In the genomic region with DNA sequence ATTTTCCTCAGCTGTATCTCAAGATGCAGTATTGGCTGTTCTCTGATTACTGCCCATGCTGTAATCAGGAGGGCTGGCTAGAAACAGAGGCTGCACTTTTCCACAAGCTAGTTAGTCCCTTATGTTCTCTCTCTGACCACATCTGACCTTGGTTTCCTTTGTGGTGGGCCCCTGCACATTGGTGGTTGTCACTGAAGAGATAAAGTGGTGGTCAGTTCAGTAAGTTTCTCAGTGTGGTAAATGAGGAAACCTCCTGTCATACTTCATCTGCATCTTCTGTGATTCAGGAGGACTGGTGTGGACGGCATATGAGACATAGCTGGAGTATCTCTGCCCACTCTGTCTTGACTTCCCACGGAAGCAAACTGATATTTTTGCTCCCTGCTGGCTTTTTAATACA, we compare ENCODE assay signal across 10 mouse cellular contexts.
"Had no signal": no experiment of that assay in that cellular context is flagged by ENCODE, and none has a peak within 500 bp of the region (broad histone marks: within the 10 kb centered on the region; RNA-seq: fewer than 3 reads in every experiment).

No protein-coding gene starts in this region.

- DNase-seq: kidney, adult 8-10 months; kidney, postnatal 36 days; liver, embryonic 13.5 days; liver, postnatal 0 days; lung, postnatal 14 days; midbrain, embryonic 14.5 days; right cerebral cortex, postnatal 14 days; thymus, adult 2 months; thymus, postnatal 25 days had no signal

- ATAC-seq: intestine, postnatal 0 days; liver, postnatal 0 days had no signal
